Mouse (Mus musculus) heart, postnatal 0 days (tissue): ENCODE measurements around the gene Slc6a17.

Experiments used
- CTCF ChIP-seq: IDR thresholded peaks from 2 replicates; pipeline ENCODE4 v1.5.1; 2016; ENCODE audit warnings: antibody characterized with exemption, control low read depth, low read depth
- EP300 ChIP-seq: IDR thresholded peaks from 2 replicates; pipeline ENCODE4 v1.6.1; 2016; ENCODE audit warnings: antibody characterized with exemption, low read depth

DNA sequence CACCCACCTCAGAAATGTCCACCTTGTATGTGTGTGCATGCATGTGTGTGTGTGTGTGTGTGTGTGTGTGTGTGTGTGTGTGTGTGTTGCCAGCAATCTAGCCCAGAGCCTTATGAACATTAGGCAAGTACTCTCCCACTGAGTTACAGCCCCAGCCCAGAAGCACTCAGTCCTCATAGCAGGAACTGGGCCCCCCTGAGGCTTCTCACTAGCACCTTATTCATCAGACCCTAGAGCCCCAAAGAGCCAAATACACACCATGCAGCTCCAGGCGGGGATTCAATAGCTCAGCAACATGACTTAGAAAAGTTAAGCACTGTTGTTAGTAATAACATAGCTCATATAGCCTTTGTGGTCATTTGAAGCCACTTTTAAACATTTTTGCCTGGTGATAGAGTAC lies 13.3 kb downstream of the Slc6a17 start:
- TF ChIP-seq CTCF (no peak), EP300 (no peak)
